Mouse (Mus musculus): ENCODE results near the gene Pigz. TPM values are rescaled to one million over a fixed set of nuclear protein-coding genes. Genes with fewer than 3 reads are reported as not detected.
A peak's percentile ranks its signal among the peaks of the same experiment; 100 is the strongest.

Gene Pigz
- total and polyA plus RNA-seq, 3 experiments, result 0.16 TPM; not detected in 2

DNA sequence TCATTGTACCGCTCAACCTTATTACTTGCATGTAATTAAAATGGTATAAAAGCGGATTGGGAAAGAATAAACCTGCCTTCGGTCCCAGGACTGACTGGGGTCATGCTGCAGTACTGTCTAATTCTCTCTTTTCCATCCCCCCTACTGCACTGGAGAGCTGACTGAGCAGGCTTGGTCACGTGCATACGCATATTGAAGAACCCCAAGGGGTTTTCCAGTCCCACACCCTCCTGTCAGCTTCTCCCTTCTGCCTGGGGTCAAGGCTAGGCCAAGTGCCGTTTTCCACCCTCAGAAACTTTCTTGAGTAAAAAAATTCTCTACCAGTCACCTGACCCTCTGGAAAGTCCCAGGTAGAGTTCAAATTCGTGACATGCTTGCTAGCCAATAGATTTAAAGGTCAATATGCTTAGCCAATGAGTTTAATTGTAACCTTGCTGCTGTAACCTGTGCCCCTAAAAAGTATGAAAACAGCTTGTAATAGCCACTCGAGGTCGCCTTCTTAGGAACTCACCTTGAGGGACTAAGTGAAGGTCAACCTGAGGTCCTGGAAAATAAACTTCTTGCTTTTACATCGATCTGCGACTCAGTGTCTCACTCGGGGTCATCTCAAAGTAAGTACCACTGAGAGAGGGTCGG is 7.0 kb upstream of the Pigz start:
- DNase-seq (ENCODE audit: low spot score) (no peak), ATAC-seq (ENCODE audit: extremely low read depth, insufficient number of reproducible peaks, low FRiP score, poor library complexity, severe bottlenecking) (no peak)
- H3K36me3 ChIP-seq (replicated peaks), result no peaks in the 10 kb centered on the region
- peaks cover 40% of the 10 kb centered on the region for H3K27me3 ChIP-seq (ENCODE audit: insufficient read depth, low read length)
- no peak for TF ChIP-seq GATA2 (IDR thresholded peaks at IDR 0.05; ENCODE audit: borderline replicate concordance, low read depth, low read length)
- no peak for TF ChIP-seq CTCF (IDR thresholded peaks at IDR 0.05; ENCODE audit: low read depth, low read length)
- TF ChIP-seq POLR2AphosphoS5 (IDR thresholded peaks at IDR 0.05; ENCODE audit: insufficient replicate concordance, low read depth, low read length), result no peak
- no peak for TF ChIP-seq GATA1 (IDR thresholded peaks at IDR 0.05; ENCODE audit: borderline replicate concordance, low read length)
- TF ChIP-seq TAL1 (conservative IDR thresholded peaks at IDR 0.05; ENCODE audit: low read depth, low read length), result no peak
- H3K9me3 ChIP-seq (replicated peaks), result no peaks in the 10 kb centered on the region
- peaks cover 4% of the 10 kb centered on the region for H3K4me1 ChIP-seq (ENCODE audit: insufficient read depth, low read depth, low read length)
- H3K4me3 ChIP-seq (ENCODE audit: low read depth, low read length), result no peak overlapping the region

DNA sequence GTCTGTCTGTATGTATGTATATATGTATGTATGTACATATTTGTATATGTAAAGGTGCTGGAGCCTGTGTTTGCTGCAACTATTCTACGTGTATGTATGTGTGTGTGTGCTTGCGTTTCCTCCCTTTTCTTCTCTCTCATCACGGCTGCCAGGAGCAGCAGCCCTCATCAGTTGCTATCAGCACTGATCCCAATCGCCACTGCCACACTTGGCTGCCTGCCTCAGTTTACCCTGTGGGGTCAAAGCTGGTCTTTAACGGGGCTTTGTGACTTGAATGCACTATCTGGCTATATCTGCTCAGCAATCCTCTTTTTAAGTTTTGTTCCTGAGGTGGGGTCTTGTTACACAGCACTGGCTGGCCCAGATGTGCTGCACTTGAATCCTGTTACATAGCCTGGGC is 6.2 kb upstream of the Pigz start:
- Histone ChIP-seq H3K4me1 (ENCODE audit: insufficient read depth, low read depth, low read length) (peaks cover 4% of the 10 kb centered on the region), H3K4me3 (ENCODE audit: low read depth, low read length) (no peak overlapping the region), H3K27me3 (ENCODE audit: insufficient read depth, low read length) (peaks cover 35% of the 10 kb centered on the region), H3K36me3 (replicated peaks) (no peaks in the 10 kb centered on the region), H3K9me3 (replicated peaks) (no peaks in the 10 kb centered on the region)
- no peak for DNase-seq (ENCODE audit: low spot score)
- no peak for ATAC-seq (ENCODE audit: extremely low read depth, insufficient number of reproducible peaks, low FRiP score, poor library complexity, severe bottlenecking)
- TF ChIP-seq POLR2AphosphoS5 (IDR thresholded peaks at IDR 0.05; ENCODE audit: insufficient replicate concordance, low read depth, low read length) (no peak), GATA1 (IDR thresholded peaks at IDR 0.05; ENCODE audit: borderline replicate concordance, low read length) (no peak), TAL1 (conservative IDR thresholded peaks at IDR 0.05; ENCODE audit: low read depth, low read length) (no peak), CTCF (IDR thresholded peaks at IDR 0.05; ENCODE audit: low read depth, low read length) (no peak), GATA2 (IDR thresholded peaks at IDR 0.05; ENCODE audit: borderline replicate concordance, low read depth, low read length) (no peak)

DNA sequence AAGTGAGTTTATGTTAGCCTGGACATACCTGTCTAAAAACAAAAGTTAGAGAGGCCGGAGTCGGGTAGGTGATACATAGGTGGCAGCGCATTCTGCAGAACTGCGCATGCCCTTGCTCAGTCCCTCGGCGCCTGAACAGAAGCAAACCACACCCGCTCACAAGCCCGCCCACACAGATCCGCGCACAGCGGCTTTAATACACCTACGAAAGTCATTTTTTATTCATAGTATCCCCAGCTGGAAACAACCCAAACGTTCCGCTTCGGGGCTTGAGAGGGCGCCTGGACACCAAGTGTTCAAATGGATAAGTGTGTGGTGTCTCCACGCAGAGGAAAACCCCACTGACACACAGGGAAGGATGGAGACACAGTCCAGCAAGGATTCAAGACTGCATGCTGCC is 2.3 kb upstream of the Pigz start:
- no peak for ATAC-seq (ENCODE audit: extremely low read depth, insufficient number of reproducible peaks, low FRiP score, poor library complexity, severe bottlenecking)
- Histone ChIP-seq H3K27me3 (ENCODE audit: insufficient read depth, low read length) (peaks cover 54% of the 10 kb centered on the region), H3K4me3 (ENCODE audit: low read depth, low read length) (no peak overlapping the region), H3K9me3 (replicated peaks) (no peaks in the 10 kb centered on the region), H3K36me3 (replicated peaks) (no peaks in the 10 kb centered on the region), H3K4me1 (ENCODE audit: insufficient read depth, low read depth, low read length) (peaks cover 11% of the 10 kb centered on the region)
- TF ChIP-seq GATA1 (IDR thresholded peaks at IDR 0.05; ENCODE audit: borderline replicate concordance, low read length), result no peak
- no peak for TF ChIP-seq CTCF (IDR thresholded peaks at IDR 0.05; ENCODE audit: low read depth, low read length)
- TF ChIP-seq GATA2 (IDR thresholded peaks at IDR 0.05; ENCODE audit: borderline replicate concordance, low read depth, low read length), result no peak
- TF ChIP-seq TAL1 (conservative IDR thresholded peaks at IDR 0.05; ENCODE audit: low read depth, low read length), result no peak
- no peak for TF ChIP-seq POLR2AphosphoS5 (IDR thresholded peaks at IDR 0.05; ENCODE audit: insufficient replicate concordance, low read depth, low read length)
- DNase-seq (ENCODE audit: low spot score), result no peak

DNA sequence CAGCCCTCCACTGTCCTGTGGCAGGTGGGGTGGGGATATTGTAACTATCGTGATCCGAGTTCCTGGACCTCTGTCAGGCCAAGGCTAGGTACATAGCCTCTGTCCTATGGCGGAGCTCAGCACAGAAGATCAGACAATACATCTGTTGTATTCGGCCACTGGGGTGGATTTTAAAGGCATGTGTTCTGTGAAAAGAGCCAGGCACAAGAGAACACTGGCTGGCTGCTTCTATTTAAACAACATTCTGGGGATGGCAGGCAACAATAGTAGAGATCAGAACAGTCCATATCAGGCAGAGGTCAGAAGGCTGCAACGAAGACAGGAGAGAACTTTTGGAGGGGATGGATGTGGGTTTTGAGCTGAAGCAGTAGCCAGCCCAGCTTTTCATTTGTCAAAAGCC is 1.4 kb upstream of the Pigz start:
- no peaks in the 10 kb centered on the region for H3K9me3 ChIP-seq (replicated peaks)
- TF ChIP-seq GATA1 (IDR thresholded peaks at IDR 0.05; ENCODE audit: borderline replicate concordance, low read length) (no peak), TAL1 (conservative IDR thresholded peaks at IDR 0.05; ENCODE audit: low read depth, low read length) (no peak), GATA2 (IDR thresholded peaks at IDR 0.05; ENCODE audit: borderline replicate concordance, low read depth, low read length) (no peak), POLR2AphosphoS5 (IDR thresholded peaks at IDR 0.05; ENCODE audit: insufficient replicate concordance, low read depth, low read length) (no peak), CTCF (IDR thresholded peaks at IDR 0.05; ENCODE audit: low read depth, low read length) (no peak)
- H3K27me3 ChIP-seq (ENCODE audit: insufficient read depth, low read length), result peaks cover 57% of the 10 kb centered on the region
- peaks cover 11% of the 10 kb centered on the region for H3K4me1 ChIP-seq (ENCODE audit: insufficient read depth, low read depth, low read length)
- no peaks in the 10 kb centered on the region for H3K36me3 ChIP-seq (replicated peaks)
- DNase-seq (ENCODE audit: low spot score) (no peak), ATAC-seq (ENCODE audit: extremely low read depth, insufficient number of reproducible peaks, low FRiP score, poor library complexity, severe bottlenecking) (no peak)
- H3K4me3 ChIP-seq (ENCODE audit: low read depth, low read length), result no peak overlapping the region

DNA sequence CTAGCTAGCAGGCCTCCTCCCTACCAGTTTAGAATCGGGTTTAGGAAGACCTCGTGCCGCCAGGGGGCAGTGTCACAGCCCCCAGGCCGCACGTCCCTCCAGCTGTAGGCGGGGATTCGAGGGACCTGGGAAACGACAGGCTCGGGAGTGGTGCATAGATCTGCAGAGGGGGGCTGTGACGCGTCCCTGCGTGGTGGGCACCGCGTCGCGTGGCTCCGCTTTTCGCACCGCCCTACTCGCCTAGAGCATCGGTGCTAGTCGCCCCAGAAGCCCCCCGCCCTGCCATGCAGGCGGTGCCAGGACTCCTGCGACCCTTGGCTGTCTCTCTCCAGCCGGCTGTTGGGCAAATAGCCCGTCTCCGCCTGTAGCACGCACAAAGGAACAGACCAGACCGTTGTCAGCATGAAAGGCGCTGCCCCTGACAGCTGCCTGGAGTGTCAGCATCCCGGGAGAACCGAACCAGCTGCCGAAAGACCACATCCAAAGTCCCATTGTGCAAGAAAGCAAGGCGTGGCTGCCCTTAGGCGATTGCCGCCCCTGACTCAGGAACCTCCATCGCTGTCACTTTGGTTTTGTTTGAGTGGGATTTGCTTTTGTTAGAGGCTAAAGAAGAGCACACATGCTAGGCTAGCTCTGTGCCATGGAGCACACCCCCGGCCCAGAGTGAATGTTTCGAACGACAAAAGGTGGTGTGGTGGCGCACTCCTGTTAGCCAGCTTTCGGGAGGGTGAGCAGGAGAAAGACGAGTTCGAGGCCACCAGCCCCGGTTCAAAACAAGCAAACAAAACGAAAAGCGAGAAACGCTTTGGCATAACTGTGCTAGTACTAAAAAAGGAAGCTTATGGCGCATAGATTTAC is 582 bp upstream of the Pigz start:
- DNase-seq (ENCODE audit: low spot score) (peak; percentile 45), ATAC-seq (ENCODE audit: extremely low read depth, insufficient number of reproducible peaks, low FRiP score, poor library complexity, severe bottlenecking) (no peak)
- peaks cover 11% of the 10 kb centered on the region for H3K4me1 ChIP-seq (ENCODE audit: insufficient read depth, low read depth, low read length)
- peaks cover 53% of the 10 kb centered on the region for H3K27me3 ChIP-seq (ENCODE audit: insufficient read depth, low read length)
- H3K4me3 ChIP-seq (ENCODE audit: low read depth, low read length), result peak overlapping the region; percentile 42; the same call in 1 of the 2 replicates
- TF ChIP-seq POLR2AphosphoS5 (IDR thresholded peaks at IDR 0.05; ENCODE audit: insufficient replicate concordance, low read depth, low read length) (no peak), CTCF (IDR thresholded peaks at IDR 0.05; ENCODE audit: low read depth, low read length) (no peak), TAL1 (conservative IDR thresholded peaks at IDR 0.05; ENCODE audit: low read depth, low read length) (no peak), GATA1 (IDR thresholded peaks at IDR 0.05; ENCODE audit: borderline replicate concordance, low read length) (no peak)
- no peaks in the 10 kb centered on the region for H3K9me3 ChIP-seq (replicated peaks)
- no peaks in the 10 kb centered on the region for H3K36me3 ChIP-seq (replicated peaks)

DNA sequence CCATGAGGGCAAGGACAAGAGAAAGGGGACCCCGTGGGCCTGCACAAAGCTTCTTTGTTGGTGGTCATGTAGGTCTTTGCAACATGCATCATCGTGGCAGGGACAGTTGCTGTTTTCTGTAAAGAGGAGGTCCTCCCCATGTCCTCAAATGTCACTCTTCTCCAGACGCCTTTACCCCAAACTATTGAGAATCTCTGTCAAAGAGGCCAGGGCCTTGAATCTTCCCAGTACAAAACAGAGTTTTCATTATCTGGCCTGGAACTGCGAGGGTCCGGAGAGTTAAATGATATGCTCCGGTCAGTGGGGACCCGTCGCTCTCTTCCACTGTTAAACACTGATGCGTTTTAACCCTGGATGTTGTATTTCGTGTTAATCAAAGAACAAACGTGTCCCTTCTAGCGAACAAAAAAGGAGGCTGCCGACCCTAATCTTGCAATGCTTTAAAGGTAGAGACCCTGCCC is 929 bp downstream of the Pigz start:
- no peak for ATAC-seq (ENCODE audit: extremely low read depth, insufficient number of reproducible peaks, low FRiP score, poor library complexity, severe bottlenecking)
- no peak overlapping the region for H3K4me3 ChIP-seq (ENCODE audit: low read depth, low read length)
- H3K27me3 ChIP-seq (ENCODE audit: insufficient read depth, low read length), result peaks cover 47% of the 10 kb centered on the region
- no peak for TF ChIP-seq GATA1 (IDR thresholded peaks at IDR 0.05; ENCODE audit: borderline replicate concordance, low read length)
- TF ChIP-seq GATA2 (IDR thresholded peaks at IDR 0.05; ENCODE audit: borderline replicate concordance, low read depth, low read length), result no peak
- TF ChIP-seq CTCF (IDR thresholded peaks at IDR 0.05; ENCODE audit: low read depth, low read length), result no peak
- no peak for TF ChIP-seq TAL1 (conservative IDR thresholded peaks at IDR 0.05; ENCODE audit: low read depth, low read length)
- TF ChIP-seq POLR2AphosphoS5 (IDR thresholded peaks at IDR 0.05; ENCODE audit: insufficient replicate concordance, low read depth, low read length), result no peak
- H3K4me1 ChIP-seq (ENCODE audit: insufficient read depth, low read depth, low read length), result peaks cover 9% of the 10 kb centered on the region
- H3K36me3 ChIP-seq (replicated peaks), result no peaks in the 10 kb centered on the region
- H3K9me3 ChIP-seq (replicated peaks), result no peaks in the 10 kb centered on the region
- no peak for DNase-seq (ENCODE audit: low spot score)

Measured in G1E (cell line).